Mouse (Mus musculus) intestine, embryonic 15.5 days (tissue): ENCODE results near the gene Bard1. TPM values are rescaled to one million over a fixed set of nuclear protein-coding genes. Genes with fewer than 3 reads are reported as not detected.

Source experiments
- ATAC-seq: fragments of 200-750 bp; cut with Nextera tagmentation; 2 replicates; pipeline ENCODE4 v1.8.0; 2017; ENCODE audit warnings: moderate TSS enrichment, moderate library complexity
- H3K27ac ChIP-seq: fragments of 300-500 bp; sonication (generic); 2 replicates; pipeline ENCODE4 v1.5.1; 2015; ENCODE audit warnings: mild to moderate bottlenecking, inconsistent platforms
- H3K27me3 ChIP-seq: fragments of 300-500 bp; sonication (generic); replicated peaks from 2 replicates; pipeline ENCODE4 v1.6.1; 2015; ENCODE audit warnings: inconsistent platforms
- H3K36me3 ChIP-seq: fragments of 300-500 bp; sonication (generic); 2 replicates; pipeline ENCODE4 v1.6.1; 2015; ENCODE audit warnings: inconsistent platforms
- H3K4me1 ChIP-seq: fragments of 300-500 bp; sonication (generic); replicated peaks from 2 replicates; pipeline ENCODE4 v1.6.1; 2015; ENCODE audit warnings: inconsistent platforms
- H3K4me2 ChIP-seq: fragments of 300-500 bp; sonication (generic); replicated peaks from 2 replicates; pipeline ENCODE4 v1.6.1; 2015; ENCODE audit warnings: mild to moderate bottlenecking, inconsistent platforms
- H3K4me3 ChIP-seq: fragments of 300-500 bp; sonication (generic); replicated peaks from 2 replicates; pipeline ENCODE4 v1.5.1; 2015; ENCODE audit warnings: inconsistent platforms
- H3K9ac ChIP-seq: fragments of 300-500 bp; sonication (generic); 2 replicates; pipeline ENCODE4 v1.6.1; 2015; ENCODE audit warnings: inconsistent platforms
- H3K9me3 ChIP-seq: fragments of 300-500 bp; sonication (generic); 2 replicates; pipeline ENCODE4 v1.6.1; 2016; ENCODE audit warnings: inconsistent platforms
- WGBS: fragments of 180-500 bp; shearing (Covaris S2); methylation state at CpG from one replicate; pipeline ENCODE4 v1.1.7; 2015; 5-methylcytosine and 5-hydroxymethylcytosine counted together
- polyA plus RNA-seq: library from polyadenylated mRNA; unstranded; fragments of >200 nt; fragmentation: Nextera tagmentation; extraction: Ambion mirVana; gene quantifications from 2 replicates; pipeline ENCODE4 v1.2.1, GENCODE M21; 2015

Bard1 gene
- polyA plus RNA-seq, 1 experiment from 2014 or later = 1.8 TPM

- ATAC-seq = no peak
- 80% methylated on average over 3 of the region's 3 CpGs for WGBS
- H3K4me1 ChIP-seq = no peaks in the 10 kb centered on the region
Observed at GRCm38 (mm10) chr1:71043951-71044350, 59.0 kb downstream of the Bard1 start.

GRCm38 (mm10) chr1:71036999-71037398, 65.9 kb downstream of the Bard1 start:
- no peak overlapping the region for H3K4me2 ChIP-seq
- H3K9ac ChIP-seq = no peak overlapping the region
- no peak overlapping the region for H3K27ac ChIP-seq
- ATAC-seq = peak; percentile 68; the same call in 1 of the 2 replicates
- 71% methylated on average over 7 of the region's 7 CpGs for WGBS
- no peaks in the 10 kb centered on the region for H3K9me3 ChIP-seq
- H3K36me3 ChIP-seq = no peaks in the 10 kb centered on the region
- no peaks in the 10 kb centered on the region for H3K4me1 ChIP-seq
- H3K4me3 ChIP-seq = no peak overlapping the region
- H3K27me3 ChIP-seq = no peaks in the 10 kb centered on the region

More at GRCm38 (mm10) chr1:71043951-71044350, 59.0 kb downstream of the Bard1 start:
- Histone ChIP-seq H3K4me2 (no peak overlapping the region), H3K4me3 (no peak overlapping the region), H3K9me3 (no peaks in the 10 kb centered on the region), H3K36me3 (no peaks in the 10 kb centered on the region), H3K9ac (no peak overlapping the region), H3K27me3 (no peaks in the 10 kb centered on the region), H3K27ac (no peak overlapping the region)

GRCm38 (mm10) chr1:71035565-71035964, 67.4 kb downstream of the Bard1 start:
- no peak overlapping the region for H3K4me2 ChIP-seq

GRCm38 (mm10) chr1:71022766-71023165, 80.2 kb downstream of the Bard1 start:
- H3K4me1 ChIP-seq = no peaks in the 10 kb centered on the region
- no peak overlapping the region for H3K4me3 ChIP-seq
- H3K9ac ChIP-seq = no peak overlapping the region

More at GRCm38 (mm10) chr1:71035565-71035964, 67.4 kb downstream of the Bard1 start:
- Histone ChIP-seq H3K27ac (no peak overlapping the region), H3K27me3 (no peaks in the 10 kb centered on the region), H3K9ac (no peak overlapping the region), H3K4me1 (no peaks in the 10 kb centered on the region), H3K4me3 (no peak overlapping the region), H3K9me3 (no peaks in the 10 kb centered on the region), H3K36me3 (no peaks in the 10 kb centered on the region)
- no peak for ATAC-seq
- 38% methylated on average over 1 of the region's 1 CpGs for WGBS

DNA sequence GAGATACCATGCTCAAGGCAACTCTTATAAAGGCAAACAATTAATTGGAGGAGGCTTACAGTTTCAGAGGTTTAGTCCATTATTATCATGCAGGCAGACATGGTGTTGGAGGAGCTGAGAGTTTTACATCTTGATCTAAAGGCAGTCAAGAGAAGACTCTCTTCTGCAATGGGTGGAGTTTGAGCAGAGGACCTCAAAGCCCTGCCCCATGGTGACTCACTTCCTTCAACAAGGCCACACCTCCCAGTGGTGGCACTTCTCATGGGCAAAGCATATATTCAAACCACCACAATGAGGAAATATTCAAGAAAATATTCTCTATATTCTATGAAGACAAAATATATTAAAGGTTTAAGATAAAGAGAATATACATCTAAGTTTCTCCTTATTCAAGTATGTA, 88.6 kb downstream of the Bard1 start:
- Histone ChIP-seq H3K36me3 (no peaks in the 10 kb centered on the region), H3K4me1 (no peaks in the 10 kb centered on the region), H3K27ac (no peak overlapping the region), H3K9me3 (no peaks in the 10 kb centered on the region), H3K27me3 (no peaks in the 10 kb centered on the region), H3K4me2 (no peak overlapping the region), H3K9ac (no peak overlapping the region), H3K4me3 (no peak overlapping the region)
- ATAC-seq = no peak

More at GRCm38 (mm10) chr1:71022766-71023165, 80.2 kb downstream of the Bard1 start:
- no peak overlapping the region for H3K27ac ChIP-seq
- H3K9me3 ChIP-seq = no peaks in the 10 kb centered on the region
- 77% methylated on average over 5 of the region's 5 CpGs for WGBS
- no peaks in the 10 kb centered on the region for H3K27me3 ChIP-seq
- H3K4me2 ChIP-seq = no peak overlapping the region
- no peak for ATAC-seq
- no peaks in the 10 kb centered on the region for H3K36me3 ChIP-seq

DNA sequence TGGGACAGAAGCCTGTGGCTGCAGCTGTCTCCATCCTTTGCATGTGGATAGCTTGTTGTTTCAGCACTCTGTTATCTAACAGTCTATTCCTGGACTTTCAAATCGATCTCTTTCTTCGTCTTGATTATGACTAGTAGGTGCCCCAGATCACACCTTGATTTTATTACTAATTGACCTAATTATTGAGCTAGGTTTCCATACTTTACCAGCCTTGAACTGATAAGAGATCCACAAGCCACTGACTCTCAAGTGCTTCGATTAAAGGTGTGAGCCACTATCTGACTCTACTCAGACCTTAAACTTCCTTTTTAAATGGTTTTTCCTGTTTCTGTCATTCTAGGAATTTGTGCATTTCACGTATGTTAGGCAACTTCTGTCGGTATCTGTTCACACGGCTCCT, 96.9 kb downstream of the Bard1 start:
- no peak overlapping the region for H3K4me2 ChIP-seq
- ATAC-seq = peak; percentile 61
- WGBS = 79% methylated on average over 6 of the region's 6 CpGs
- H3K9me3 ChIP-seq = no peaks in the 10 kb centered on the region
- no peak overlapping the region for H3K4me3 ChIP-seq
- no peak overlapping the region for H3K27ac ChIP-seq
- H3K27me3 ChIP-seq = no peaks in the 10 kb centered on the region
- no peaks in the 10 kb centered on the region for H3K36me3 ChIP-seq
- H3K4me1 ChIP-seq = no peaks in the 10 kb centered on the region
- no peak overlapping the region for H3K9ac ChIP-seq

- H3K9me3 ChIP-seq = no peaks in the 10 kb centered on the region
- H3K27me3 ChIP-seq = no peaks in the 10 kb centered on the region
- H3K4me1 ChIP-seq = no peaks in the 10 kb centered on the region
- no peak for ATAC-seq
- no peaks in the 10 kb centered on the region for H3K36me3 ChIP-seq
- no peak overlapping the region for H3K27ac ChIP-seq
- no peak overlapping the region for H3K9ac ChIP-seq
- no peak overlapping the region for H3K4me3 ChIP-seq
- no peak overlapping the region for H3K4me2 ChIP-seq
- 39% methylated on average over 1 of the region's 1 CpGs for WGBS
Observed at GRCm38 (mm10) chr1:71004177-71004576, 98.8 kb downstream of the Bard1 start.

DNA sequence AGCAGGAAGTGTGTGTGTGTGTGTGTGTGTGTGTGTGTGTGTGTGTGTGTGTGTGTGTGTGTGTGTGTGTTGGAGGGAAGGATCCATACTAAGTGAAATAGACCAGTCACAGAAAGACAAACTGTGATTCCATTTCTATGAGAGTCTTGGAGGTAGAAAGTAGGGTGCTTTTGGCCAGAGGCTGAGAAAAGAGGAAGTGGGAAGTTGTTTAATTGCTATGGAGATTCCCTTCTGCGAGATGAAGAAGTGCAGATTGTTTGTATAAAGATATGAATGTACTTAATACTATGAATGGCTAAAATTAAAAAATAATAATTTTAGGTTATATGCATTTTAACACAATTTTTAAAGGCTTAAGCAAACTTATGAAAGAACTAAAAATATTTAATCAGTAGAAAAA, 99.2 kb downstream of the Bard1 start:
- Histone ChIP-seq H3K4me1 (no peaks in the 10 kb centered on the region), H3K36me3 (no peaks in the 10 kb centered on the region), H3K4me2 (no peak overlapping the region), H3K27ac (no peak overlapping the region), H3K9me3 (no peaks in the 10 kb centered on the region), H3K27me3 (no peaks in the 10 kb centered on the region), H3K9ac (no peak overlapping the region), H3K4me3 (no peak overlapping the region)
- 48% methylated on average over 1 of the region's 1 CpGs for WGBS
- no peak for ATAC-seq

- Histone ChIP-seq H3K27me3 (no peaks in the 10 kb centered on the region), H3K36me3 (no peaks in the 10 kb centered on the region), H3K4me3 (no peak overlapping the region), H3K9me3 (no peaks in the 10 kb centered on the region), H3K4me1 (no peaks in the 10 kb centered on the region), H3K27ac (no peak overlapping the region), H3K4me2 (no peak overlapping the region), H3K9ac (no peak overlapping the region)
- 77% methylated on average over 10 of the region's 10 CpGs for WGBS
- ATAC-seq = no peak
Observed at GRCm38 (mm10) chr1:70997377-70997993, 105.5 kb downstream of the Bard1 start.

DNA sequence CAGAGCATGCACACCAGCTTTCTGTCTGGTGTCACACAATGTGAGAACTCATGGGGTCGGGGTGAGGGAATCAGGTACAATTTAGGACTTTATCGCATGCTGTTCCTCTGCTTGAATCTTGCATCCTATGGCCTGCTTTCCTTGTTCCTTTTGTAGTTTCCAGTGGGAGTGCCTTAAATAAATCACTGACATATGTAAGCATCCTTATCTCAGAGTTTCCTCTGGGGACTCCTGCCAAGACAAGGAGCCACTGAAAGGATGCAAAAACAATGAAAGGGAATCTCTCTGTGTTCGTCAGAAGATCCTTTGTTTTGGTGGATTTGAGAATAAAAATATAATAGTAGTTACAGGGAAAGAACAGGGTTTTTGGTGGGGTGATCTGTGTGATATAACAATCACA, 106.2 kb downstream of the Bard1 start:
- no peak overlapping the region for H3K9ac ChIP-seq
- no peaks in the 10 kb centered on the region for H3K27me3 ChIP-seq
- H3K4me2 ChIP-seq = no peak overlapping the region
- H3K9me3 ChIP-seq = no peaks in the 10 kb centered on the region
- no peaks in the 10 kb centered on the region for H3K36me3 ChIP-seq
- no peak overlapping the region for H3K27ac ChIP-seq
- WGBS = 67% methylated on average over 3 of the region's 3 CpGs
- no peaks in the 10 kb centered on the region for H3K4me1 ChIP-seq
- ATAC-seq = no peak
- no peak overlapping the region for H3K4me3 ChIP-seq
